Mouse (Mus musculus) neural tube, embryonic 12.5 days (tissue): ENCODE measurements at regions not wholly inside any gene's neighbourhood (a gene's known extent, or its start where the extent isn't known, plus 50 kb on each side); places are given as distances from the start of the nearest gene placed in this dataset. TPM values are rescaled to one million over a fixed set of nuclear protein-coding genes. Genes with fewer than 3 reads are reported as not detected.

Source experiments
- ATAC-seq: fragments of 200-750 bp; cut with Nextera tagmentation; 2 replicates; pipeline ENCODE4 v1.8.0; 2017; ENCODE audit warnings: low read depth, mild to moderate bottlenecking, moderate TSS enrichment, moderate library complexity; ENCODE audit not compliant: low FRiP score
- H3K27ac ChIP-seq: fragments of 300-500 bp; sonication (generic); 2 replicates; pipeline ENCODE4 v1.5.1; 2016
- H3K27me3 ChIP-seq: fragments of 300-500 bp; sonication (generic); replicated peaks from 2 replicates; pipeline ENCODE4 v1.6.1; 2016; ENCODE audit warnings: mild to moderate bottlenecking
- H3K36me3 ChIP-seq: fragments of 300-500 bp; sonication (generic); 2 replicates; pipeline ENCODE4 v1.6.1; 2016; ENCODE audit warnings: mild to moderate bottlenecking
- H3K4me1 ChIP-seq: fragments of 300-500 bp; sonication (generic); 2 replicates; pipeline ENCODE4 v1.6.1; 2016
- H3K4me2 ChIP-seq: fragments of 300-500 bp; sonication (generic); replicated peaks from 2 replicates; pipeline ENCODE4 v1.6.1; 2016; ENCODE audit warnings: mild to moderate bottlenecking
- H3K4me3 ChIP-seq: fragments of 300-500 bp; sonication (generic); 2 replicates; pipeline ENCODE4 v1.5.1; 2016
- H3K9ac ChIP-seq: fragments of 300-500 bp; sonication (generic); 2 replicates; pipeline ENCODE4 v1.6.1; 2016; ENCODE audit warnings: mild to moderate bottlenecking
- H3K9me3 ChIP-seq: fragments of 300-500 bp; sonication (generic); 2 replicates; pipeline ENCODE4 v1.6.1; 2016; ENCODE audit warnings: mild to moderate bottlenecking
- WGBS: fragments of 180-500 bp; shearing (Covaris S2); methylation state at CpG from one replicate; pipeline ENCODE4 v1.1.7; 2016; 5-methylcytosine and 5-hydroxymethylcytosine counted together
- microRNA-seq: library from miRNA; unstranded; fragments of <30 nt; microRNA quantifications from one replicate; pipeline ENCODE4, GENCODE M21; 2017

- Histone ChIP-seq H3K27me3 (no peaks in the 10 kb centered on the region), H3K27ac (no peak overlapping the region), H3K4me2 (no peak overlapping the region), H3K9ac (no peak overlapping the region), H3K4me3 (no peak overlapping the region), H3K9me3 (no peaks in the 10 kb centered on the region), H3K4me1 (no peaks in the 10 kb centered on the region), H3K36me3 (no peaks in the 10 kb centered on the region)
- ATAC-seq, result no peak
- 50% methylated on average over 2 of the region's 2 CpGs for WGBS
Measured at GRCm38 (mm10) chr2:56860776-56861175, 263.0 kb downstream of the Nr4a2 start.

- Histone ChIP-seq H3K4me1 (no peaks in the 10 kb centered on the region), H3K27me3 (no peaks in the 10 kb centered on the region), H3K36me3 (no peaks in the 10 kb centered on the region), H3K9me3 (no peaks in the 10 kb centered on the region), H3K4me3 (no peak overlapping the region), H3K9ac (no peak overlapping the region), H3K27ac (no peak overlapping the region), H3K4me2 (no peak overlapping the region)
- 31% methylated on average over 4 of the region's 4 CpGs for WGBS
- no peak for ATAC-seq
Measured at GRCm38 (mm10) chr2:56820551-56820950, 303.3 kb downstream of the Nr4a2 start.

DNA sequence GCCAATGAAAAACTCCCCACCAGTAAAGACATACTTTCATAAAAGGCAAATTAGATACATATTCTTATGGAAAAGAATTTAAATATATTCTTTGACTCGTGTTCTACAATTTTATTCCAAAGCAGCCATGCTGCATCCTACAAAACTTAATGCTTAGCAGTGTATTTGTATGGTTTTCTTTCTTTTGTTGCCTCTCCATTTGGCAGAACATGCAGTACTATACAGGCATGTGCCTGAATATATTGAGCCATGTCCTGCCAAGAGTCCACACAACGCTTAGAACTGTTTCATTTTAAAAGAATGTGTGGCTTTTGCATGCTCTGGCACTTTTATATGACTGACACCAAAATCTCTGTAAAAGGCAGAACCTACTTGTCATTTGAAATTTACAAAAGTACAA, 339.0 kb downstream of the Nr4a2 start:
- Histone ChIP-seq H3K4me3 (no peak overlapping the region), H3K4me1 (no peaks in the 10 kb centered on the region), H3K27ac (no peak overlapping the region), H3K9me3 (no peaks in the 10 kb centered on the region), H3K9ac (no peak overlapping the region), H3K4me2 (no peak overlapping the region), H3K36me3 (no peaks in the 10 kb centered on the region), H3K27me3 (no peaks in the 10 kb centered on the region)
- 82% methylated on average over 2 of the region's 2 CpGs for WGBS
- ATAC-seq, result no peak

Small RNAs in the stretch of these regions (microRNA-seq; reads per million reads assigned to microRNA genes)
- not detected for gene Mir195b
